Mouse (Mus musculus) thymus, postnatal 36 days (tissue): Measurements from ENCODE around the gene Hypm.

Experiments used
- DNase-seq, 2 experiments: peaks; one replicate each; pipeline ENCODE4 v3.0.0; 2022; ENCODE audit warnings: mixed read lengths in 2 of 2

Hypm gene

GRCm38 (mm10) chrX:9846628-9847027 is at the start of gene Hypm:
Gene Hypm, plus strand, starts transcription at chrX:9846928.
- DNase-seq = no peak

GRCm38 (mm10) chrX:9810101-9810500 is 36.6 kb upstream of the Hypm start:
- DNase-seq = no peak

GRCm38 (mm10) chrX:9812469-9812868 is 34.3 kb upstream of the Hypm start:
- no peak for DNase-seq

- DNase-seq = no peak
These were observed 11.9 kb upstream of the Hypm start for GRCm38 (mm10) chrX:9834779-9835178.

GRCm38 (mm10) chrX:9849403-9849802 is 2.7 kb downstream of the Hypm start, which contains the start of gene H2al3:
Gene H2al3, plus strand, starts transcription at chrX:9849703.
- DNase-seq = no peak

- no peak for DNase-seq
These were observed 15.1 kb downstream of the Hypm start for GRCm38 (mm10) chrX:9861859-9862258.

- no peak for DNase-seq
These were observed 28.8 kb downstream of the Hypm start for GRCm38 (mm10) chrX:9875519-9875918.

- no peak for DNase-seq
These were observed 38.6 kb downstream of the Hypm start, which contains the start of gene Sytl5 for GRCm38 (mm10) chrX:9885322-9885721. Gene Sytl5, plus strand, starts transcription at chrX:9885622.
